Mouse (Mus musculus): ENCODE data around the gene Gpr108. TPM values are rescaled to one million over a fixed set of nuclear protein-coding genes. Genes with fewer than 3 reads are reported as not detected.
"Not testable (repeated sequence)": the region's sequence is repeated elsewhere in the genome, so short reads cannot be mapped to it uniquely, and the experiment has no call there.

Gene Gpr108
- polyA plus RNA-seq, 1 experiment = 29.7 TPM

GRCm38 (mm10) chr17:57283906-57284305 is 35.7 kb upstream of the Gpr108 start:
- H3K4me1 ChIP-seq (ENCODE audit: control insufficient read depth, insufficient read depth, low read length) = no peaks in the 10 kb centered on the region
- no peak for TF ChIP-seq CTCF (IDR thresholded peaks at IDR 0.05; ENCODE audit: extremely low read depth, insufficient read depth, low read length)
- no peak for TF ChIP-seq POLR2A (IDR thresholded peaks at IDR 0.05; ENCODE audit: extremely low read depth, insufficient read depth, low read length)
- H3K27ac ChIP-seq (ENCODE audit: insufficient read depth, low read length) = no peak overlapping the region
- H3K4me3 ChIP-seq (ENCODE audit: insufficient read depth, low read length) = no peak overlapping the region

GRCm38 (mm10) chr17:57280411-57280810 is 32.2 kb upstream of the Gpr108 start:
- H3K4me3 ChIP-seq (ENCODE audit: insufficient read depth, low read length) = no peak overlapping the region
- H3K4me1 ChIP-seq (ENCODE audit: control insufficient read depth, insufficient read depth, low read length) = peaks cover 1% of the 10 kb centered on the region; the same call in 1 of the 2 replicates
- TF ChIP-seq POLR2A (IDR thresholded peaks at IDR 0.05; ENCODE audit: extremely low read depth, insufficient read depth, low read length) (no peak), CTCF (IDR thresholded peaks at IDR 0.05; ENCODE audit: extremely low read depth, insufficient read depth, low read length) (no peak)
- H3K27ac ChIP-seq (ENCODE audit: insufficient read depth, low read length) = no peak overlapping the region

- peaks cover 1% of the 10 kb centered on the region; the same call in 1 of the 2 replicates for H3K4me1 ChIP-seq (ENCODE audit: control insufficient read depth, insufficient read depth, low read length)
- no peak overlapping the region for H3K27ac ChIP-seq (ENCODE audit: insufficient read depth, low read length)
- peak overlapping the region; percentile 14; the same call in 1 of the 2 replicates for H3K4me3 ChIP-seq (ENCODE audit: insufficient read depth, low read length)
- TF ChIP-seq CTCF (IDR thresholded peaks at IDR 0.05; ENCODE audit: extremely low read depth, insufficient read depth, low read length) (no peak), POLR2A (IDR thresholded peaks at IDR 0.05; ENCODE audit: extremely low read depth, insufficient read depth, low read length) (no peak)
Measured at GRCm38 (mm10) chr17:57279591-57280224, 31.5 kb upstream of the Gpr108 start.

- peak within 1 kb of the TSS; percentile 40; the same call in 1 of the 2 replicates for H3K27ac ChIP-seq (ENCODE audit: insufficient read depth, low read length)
Measured at GRCm38 (mm10) chr17:57278943-57279590, 30.8 kb upstream of the Gpr108 start, which contains the start of gene Vav1. Gene Vav1, plus strand, starts transcription at chr17:57279100.

GRCm38 (mm10) chr17:57278537-57278936 is 30.3 kb upstream of the Gpr108 start:
- TF ChIP-seq CTCF (IDR thresholded peaks at IDR 0.05; ENCODE audit: extremely low read depth, insufficient read depth, low read length) (no peak), POLR2A (IDR thresholded peaks at IDR 0.05; ENCODE audit: extremely low read depth, insufficient read depth, low read length) (no peak)
- Histone ChIP-seq H3K27ac (ENCODE audit: insufficient read depth, low read length) (no peak overlapping the region), H3K4me1 (ENCODE audit: control insufficient read depth, insufficient read depth, low read length) (peaks cover 1% of the 10 kb centered on the region; the same call in 1 of the 2 replicates), H3K4me3 (ENCODE audit: insufficient read depth, low read length) (no peak overlapping the region)

More at GRCm38 (mm10) chr17:57278943-57279590, 30.8 kb upstream of the Gpr108 start, which contains the start of gene Vav1:
- TF ChIP-seq POLR2A (IDR thresholded peaks at IDR 0.05; ENCODE audit: extremely low read depth, insufficient read depth, low read length) (no peak), CTCF (IDR thresholded peaks at IDR 0.05; ENCODE audit: extremely low read depth, insufficient read depth, low read length) (no peak)
- Histone ChIP-seq H3K4me3 (ENCODE audit: insufficient read depth, low read length) (peak within 1 kb of the TSS; percentile 14; the same call in 1 of the 2 replicates), H3K4me1 (ENCODE audit: control insufficient read depth, insufficient read depth, low read length) (peaks cover 1% of the 10 kb centered on the region; the same call in 1 of the 2 replicates)

GRCm38 (mm10) chr17:57277598-57278261 is 29.5 kb upstream of the Gpr108 start:
- H3K4me3 ChIP-seq (ENCODE audit: insufficient read depth, low read length); H3K4me1 ChIP-seq (ENCODE audit: control insufficient read depth, insufficient read depth, low read length); H3K27ac ChIP-seq (ENCODE audit: insufficient read depth, low read length): not testable (repeated sequence)

- Histone ChIP-seq H3K27ac (ENCODE audit: insufficient read depth, low read length) (0 out of 2 replicates have a peak overlapping the region, but pooled peaks have one; percentile 3), H3K4me1 (ENCODE audit: control insufficient read depth, insufficient read depth, low read length) (peaks cover 1% of the 10 kb centered on the region; the same call in 1 of the 2 replicates), H3K4me3 (ENCODE audit: insufficient read depth, low read length) (peak overlapping the region; percentile 24)
- TF ChIP-seq CTCF (IDR thresholded peaks at IDR 0.05; ENCODE audit: extremely low read depth, insufficient read depth, low read length) (peak; percentile 84), POLR2A (IDR thresholded peaks at IDR 0.05; ENCODE audit: extremely low read depth, insufficient read depth, low read length) (no peak)
Measured at GRCm38 (mm10) chr17:57276634-57277121, 28.4 kb upstream of the Gpr108 start.

- Histone ChIP-seq H3K27ac (ENCODE audit: insufficient read depth, low read length) (peak overlapping the region; percentile 53; the same call in 1 of the 2 replicates), H3K4me3 (ENCODE audit: insufficient read depth, low read length) (peak overlapping the region; percentile 86), H3K4me1 (ENCODE audit: control insufficient read depth, insufficient read depth, low read length) (peaks cover 1% of the 10 kb centered on the region; the same call in 1 of the 2 replicates)
- TF ChIP-seq POLR2A (IDR thresholded peaks at IDR 0.05; ENCODE audit: extremely low read depth, insufficient read depth, low read length) (no peak), CTCF (IDR thresholded peaks at IDR 0.05; ENCODE audit: extremely low read depth, insufficient read depth, low read length) (no peak)
Measured at GRCm38 (mm10) chr17:57275997-57276351, 27.7 kb upstream of the Gpr108 start.

Data from cortical plate, adult 2 months (tissue).